Mouse (Mus musculus) hindbrain, embryonic 16.5 days (tissue): ENCODE results near the gene Edaradd. TPM values are rescaled to one million over a fixed set of nuclear protein-coding genes. Genes with fewer than 3 reads are reported as not detected.

ENCODE experiments used
- ATAC-seq: fragments of 200-750 bp; cut with Nextera tagmentation; 2 replicates; pipeline ENCODE4 v1.8.0; 2017; ENCODE audit warnings: moderate TSS enrichment, moderate library complexity
- H3K27ac ChIP-seq: fragments of 300-500 bp; sonication (generic); 2 replicates; pipeline ENCODE4 v1.5.1; 2014; ENCODE audit warnings: low read depth, mild to moderate bottlenecking, control low read depth, low read length, moderate library complexity
- H3K27me3 ChIP-seq: fragments of 300-500 bp; sonication (generic); replicated peaks from 2 replicates; pipeline ENCODE4 v1.6.1; 2014; ENCODE audit warnings: low read length; ENCODE audit not compliant: control insufficient read depth, insufficient read depth
- H3K36me3 ChIP-seq: fragments of 300-500 bp; sonication (generic); 2 replicates; pipeline ENCODE4 v1.6.1; 2014; ENCODE audit warnings: mild to moderate bottlenecking, low read length, moderate library complexity, mixed read lengths; ENCODE audit not compliant: control insufficient read depth, insufficient read depth
- H3K4me1 ChIP-seq: fragments of 300-500 bp; sonication (generic); 2 replicates; pipeline ENCODE4 v1.6.1; 2014; ENCODE audit warnings: low read depth, low read length; ENCODE audit not compliant: control insufficient read depth, insufficient read depth
- H3K4me2 ChIP-seq: fragments of 300-500 bp; sonication (generic); 2 replicates; pipeline ENCODE4 v1.6.1; 2014; ENCODE audit warnings: mild to moderate bottlenecking, low read length, control low read depth, moderate library complexity
- H3K4me3 ChIP-seq: fragments of 300-500 bp; sonication (generic); 2 replicates; pipeline ENCODE4 v1.5.1; 2014; ENCODE audit warnings: mild to moderate bottlenecking, low read length, control low read depth, moderate library complexity
- H3K9ac ChIP-seq: fragments of 300-500 bp; sonication (generic); 2 replicates; pipeline ENCODE4 v1.6.1; 2014; ENCODE audit warnings: low read depth, mild to moderate bottlenecking, control low read depth, low read length, moderate library complexity
- H3K9me3 ChIP-seq: fragments of 300-500 bp; sonication (generic); 2 replicates; pipeline ENCODE4 v1.6.1; 2014; ENCODE audit warnings: mild to moderate bottlenecking, low read length, moderate library complexity; ENCODE audit not compliant: control insufficient read depth
- WGBS: fragments of 180-500 bp; shearing (Covaris S2); extraction: QIAGEN DNeasy Blood & Tissue Kit; methylation state at CpG from one replicate; pipeline ENCODE4 v1.1.7; 2014; 5-methylcytosine and 5-hydroxymethylcytosine counted together
- polyA plus RNA-seq: library from polyadenylated mRNA; unstranded; fragments of >200 nt; fragmentation: Nextera tagmentation; extraction: Ambion mirVana; gene quantifications from 2 replicates; pipeline ENCODE4 v1.2.1, GENCODE M21; 2015

Edaradd gene
- polyA plus RNA-seq, 1 experiment from 2014 or later: 2.0 TPM

DNA sequence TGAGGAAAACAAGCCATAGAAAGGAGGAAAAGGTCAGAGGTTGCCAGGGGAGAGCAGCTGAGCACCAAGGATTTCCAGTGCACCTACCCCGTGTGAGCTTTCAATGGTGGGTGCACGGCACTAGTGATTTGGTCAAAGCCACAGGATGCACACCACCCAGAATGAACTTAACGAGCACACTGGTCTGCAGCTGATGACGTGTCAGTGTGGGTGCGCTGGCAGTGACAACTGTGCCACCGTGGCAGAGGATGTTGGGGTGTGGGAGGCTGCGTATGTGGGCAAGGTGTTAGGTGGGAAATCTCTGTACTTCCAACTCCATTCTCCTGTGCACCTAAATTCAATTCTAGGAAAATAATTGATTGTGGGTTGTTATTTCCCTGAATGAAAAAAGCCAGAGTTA, 21.1 kb downstream of the Edaradd start:
- Histone ChIP-seq H3K4me2 (no peak overlapping the region), H3K9ac (no peak overlapping the region), H3K4me3 (no peak overlapping the region), H3K27me3 (no peaks in the 10 kb centered on the region), H3K36me3 (no peaks in the 10 kb centered on the region), H3K9me3 (no peaks in the 10 kb centered on the region), H3K4me1 (no peaks in the 10 kb centered on the region), H3K27ac (no peak overlapping the region)
- no peak for ATAC-seq
- 80% methylated on average over 7 of the region's 7 CpGs for WGBS

GRCm38 (mm10) chr13:12497809-12498208, 22.4 kb downstream of the Edaradd start:
- no peak overlapping the region for H3K4me3 ChIP-seq
- no peak overlapping the region for H3K4me2 ChIP-seq
- no peaks in the 10 kb centered on the region for H3K27me3 ChIP-seq
- 46% methylated on average over 8 of the region's 8 CpGs for WGBS
- no peak for ATAC-seq
- H3K27ac ChIP-seq: no peak overlapping the region
- H3K9ac ChIP-seq: no peak overlapping the region
- no peaks in the 10 kb centered on the region for H3K36me3 ChIP-seq
- H3K4me1 ChIP-seq: no peaks in the 10 kb centered on the region
- H3K9me3 ChIP-seq: no peaks in the 10 kb centered on the region

GRCm38 (mm10) chr13:12494750-12495149, 25.5 kb downstream of the Edaradd start:
- Histone ChIP-seq H3K9me3 (no peaks in the 10 kb centered on the region), H3K9ac (no peak overlapping the region), H3K27me3 (no peaks in the 10 kb centered on the region), H3K36me3 (no peaks in the 10 kb centered on the region), H3K4me1 (no peaks in the 10 kb centered on the region), H3K27ac (no peak overlapping the region), H3K4me2 (no peak overlapping the region), H3K4me3 (no peak overlapping the region)
- no peak for ATAC-seq
- 90% methylated on average over 9 of the region's 9 CpGs for WGBS

DNA sequence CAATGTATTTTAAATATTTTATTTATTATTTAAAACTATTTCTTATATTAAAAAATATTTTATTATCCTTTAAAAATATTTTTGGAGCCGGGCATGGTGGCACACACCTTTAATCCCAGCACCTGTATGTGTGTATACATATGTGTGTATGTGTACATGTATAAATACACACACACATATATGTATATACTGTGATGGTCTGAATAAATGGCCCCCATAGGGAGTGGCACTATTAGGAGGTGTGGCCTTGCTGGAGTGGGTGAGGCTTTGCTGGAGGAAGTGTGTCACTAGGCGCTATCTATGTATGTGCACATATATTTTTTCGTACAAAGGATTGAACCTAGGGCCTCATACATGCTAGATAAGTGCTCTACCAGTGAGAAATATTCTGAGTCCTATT, 27.7 kb downstream of the Edaradd start:
- ATAC-seq: no peak
- Histone ChIP-seq H3K4me2 (no peak overlapping the region), H3K27ac (no peak overlapping the region), H3K9ac (no peak overlapping the region), H3K27me3 (no peaks in the 10 kb centered on the region), H3K36me3 (no peaks in the 10 kb centered on the region), H3K4me1 (no peaks in the 10 kb centered on the region), H3K9me3 (no peaks in the 10 kb centered on the region), H3K4me3 (no peak overlapping the region)
- 97% methylated on average over 3 of the region's 3 CpGs for WGBS

DNA sequence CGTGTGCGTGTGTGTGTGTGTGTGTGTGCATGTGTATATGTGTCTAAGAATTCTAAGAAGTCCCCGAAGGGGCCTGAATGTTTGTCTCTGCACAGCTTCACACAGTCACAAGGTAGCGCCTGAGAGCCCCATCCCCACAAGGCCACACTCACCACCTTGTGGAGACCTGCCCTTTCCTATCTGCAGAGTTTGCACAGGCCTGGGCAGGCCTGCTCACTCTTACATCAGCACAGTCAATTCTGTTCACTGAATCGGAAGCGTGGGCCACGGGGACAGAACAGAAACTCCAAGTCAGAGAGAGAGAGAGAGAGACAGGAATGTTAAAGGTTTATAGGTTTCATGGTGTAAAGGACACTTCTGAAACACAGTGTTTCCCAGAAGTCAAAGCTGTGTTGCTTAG, 34.6 kb downstream of the Edaradd start:
- WGBS: 85% methylated on average over 7 of the region's 7 CpGs
- Histone ChIP-seq H3K4me3 (no peak overlapping the region), H3K9me3 (no peaks in the 10 kb centered on the region), H3K27ac (no peak overlapping the region), H3K4me2 (no peak overlapping the region), H3K4me1 (no peaks in the 10 kb centered on the region), H3K9ac (no peak overlapping the region), H3K36me3 (no peaks in the 10 kb centered on the region), H3K27me3 (no peaks in the 10 kb centered on the region)
- ATAC-seq: peak; percentile 20; the same call in 1 of the 2 replicates

- ATAC-seq: 0 out of 2 replicates have a peak, but pooled peaks have one; percentile 40
- 70% methylated on average over 2 of the region's 2 CpGs for WGBS
- H3K9ac ChIP-seq: no peak overlapping the region
These were observed 35.0 kb downstream of the Edaradd start for GRCm38 (mm10) chr13:12485197-12485596.

GRCm38 (mm10) chr13:12479802-12480201, 40.4 kb downstream of the Edaradd start:
- no peaks in the 10 kb centered on the region for H3K9me3 ChIP-seq
- no peak overlapping the region for H3K27ac ChIP-seq
- 78% methylated on average over 6 of the region's 6 CpGs for WGBS

More at GRCm38 (mm10) chr13:12485197-12485596, 35.0 kb downstream of the Edaradd start:
- H3K4me2 ChIP-seq: no peak overlapping the region
- H3K36me3 ChIP-seq: no peaks in the 10 kb centered on the region
- H3K27ac ChIP-seq: no peak overlapping the region
- H3K4me3 ChIP-seq: no peak overlapping the region
- H3K9me3 ChIP-seq: no peaks in the 10 kb centered on the region
- H3K27me3 ChIP-seq: no peaks in the 10 kb centered on the region
- H3K4me1 ChIP-seq: no peaks in the 10 kb centered on the region

DNA sequence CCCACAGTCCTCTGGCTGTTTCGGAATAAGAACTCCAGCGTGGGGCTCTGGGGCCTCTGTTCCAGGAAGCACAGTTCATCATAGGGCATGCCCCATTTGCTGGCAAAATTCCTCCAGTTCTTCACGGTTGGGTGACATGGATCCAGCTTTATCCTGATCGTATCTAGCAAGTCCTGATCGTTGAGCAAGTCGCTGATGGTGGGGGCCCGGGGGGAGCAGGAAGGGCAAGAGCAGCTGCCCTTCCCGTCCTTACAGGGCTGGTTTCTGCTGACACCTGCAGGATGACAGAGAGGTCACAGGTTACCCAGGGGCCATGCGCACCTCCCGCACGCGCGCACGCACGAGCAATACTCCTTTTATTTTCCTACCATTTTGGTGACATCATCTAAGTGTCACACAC, 41.9 kb downstream of the Edaradd start:
- Histone ChIP-seq H3K36me3 (no peaks in the 10 kb centered on the region), H3K9ac (no peak overlapping the region), H3K4me3 (no peak overlapping the region), H3K4me1 (no peaks in the 10 kb centered on the region), H3K27ac (no peak overlapping the region), H3K27me3 (no peaks in the 10 kb centered on the region), H3K4me2 (no peak overlapping the region), H3K9me3 (no peaks in the 10 kb centered on the region)
- ATAC-seq: no peak
- 74% methylated on average over 15 of the region's 15 CpGs for whole genome bisulfite sequencing

More at GRCm38 (mm10) chr13:12479802-12480201, 40.4 kb downstream of the Edaradd start:
- H3K4me3 ChIP-seq: no peak overlapping the region
- ATAC-seq: no peak
- no peaks in the 10 kb centered on the region for H3K36me3 ChIP-seq
- no peaks in the 10 kb centered on the region for H3K27me3 ChIP-seq
- H3K4me2 ChIP-seq: no peak overlapping the region
- no peak overlapping the region for H3K9ac ChIP-seq
- no peaks in the 10 kb centered on the region for H3K4me1 ChIP-seq

GRCm38 (mm10) chr13:12476886-12477285, 43.4 kb downstream of the Edaradd start:
- 91% methylated on average over 4 of the region's 4 CpGs for WGBS
- ATAC-seq: no peak
- no peak overlapping the region for H3K27ac ChIP-seq
- H3K4me1 ChIP-seq: no peaks in the 10 kb centered on the region
- H3K4me2 ChIP-seq: no peak overlapping the region
- no peaks in the 10 kb centered on the region for H3K36me3 ChIP-seq
- no peak overlapping the region for H3K4me3 ChIP-seq
- no peaks in the 10 kb centered on the region for H3K27me3 ChIP-seq
- H3K9ac ChIP-seq: no peak overlapping the region
- no peaks in the 10 kb centered on the region for H3K9me3 ChIP-seq

DNA sequence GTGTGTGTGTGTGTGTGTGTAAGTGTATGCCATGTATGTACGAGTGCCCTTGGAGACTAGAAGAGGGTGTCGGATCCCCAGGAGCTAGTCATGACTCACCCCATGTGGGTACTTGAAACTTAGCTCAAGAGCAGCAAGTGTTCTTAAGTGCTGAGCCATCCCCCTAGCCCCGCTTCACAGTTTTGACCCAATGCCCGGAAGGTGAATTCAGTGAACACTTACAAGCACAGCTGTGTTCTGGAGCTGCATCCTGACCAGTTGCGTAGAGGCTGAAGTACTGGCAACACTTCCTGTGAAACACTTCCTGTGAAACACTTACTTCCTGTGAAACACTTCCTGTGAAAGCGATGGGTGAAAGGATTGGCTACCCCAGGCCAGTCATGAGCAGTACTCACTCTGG, 45.0 kb downstream of the Edaradd start:
- 93% methylated on average over 6 of the region's 6 CpGs for WGBS
- no peak for ATAC-seq

More for the DNA sequence above, 45.0 kb downstream of the Edaradd start:
- Histone ChIP-seq H3K9me3 (no peaks in the 10 kb centered on the region), H3K27me3 (no peaks in the 10 kb centered on the region), H3K4me3 (no peak overlapping the region), H3K36me3 (no peaks in the 10 kb centered on the region), H3K27ac (no peak overlapping the region), H3K4me1 (no peaks in the 10 kb centered on the region), H3K9ac (no peak overlapping the region), H3K4me2 (no peak overlapping the region)
